Mouse (Mus musculus): ENCODE measurements around the gene Fermt1. TPM values are rescaled to one million over a fixed set of nuclear protein-coding genes. Genes with fewer than 3 reads are reported as not detected.

The Fermt1 gene
- polyA plus RNA-seq, 1 experiment from 2014 or later: 0.60 TPM

DNA sequence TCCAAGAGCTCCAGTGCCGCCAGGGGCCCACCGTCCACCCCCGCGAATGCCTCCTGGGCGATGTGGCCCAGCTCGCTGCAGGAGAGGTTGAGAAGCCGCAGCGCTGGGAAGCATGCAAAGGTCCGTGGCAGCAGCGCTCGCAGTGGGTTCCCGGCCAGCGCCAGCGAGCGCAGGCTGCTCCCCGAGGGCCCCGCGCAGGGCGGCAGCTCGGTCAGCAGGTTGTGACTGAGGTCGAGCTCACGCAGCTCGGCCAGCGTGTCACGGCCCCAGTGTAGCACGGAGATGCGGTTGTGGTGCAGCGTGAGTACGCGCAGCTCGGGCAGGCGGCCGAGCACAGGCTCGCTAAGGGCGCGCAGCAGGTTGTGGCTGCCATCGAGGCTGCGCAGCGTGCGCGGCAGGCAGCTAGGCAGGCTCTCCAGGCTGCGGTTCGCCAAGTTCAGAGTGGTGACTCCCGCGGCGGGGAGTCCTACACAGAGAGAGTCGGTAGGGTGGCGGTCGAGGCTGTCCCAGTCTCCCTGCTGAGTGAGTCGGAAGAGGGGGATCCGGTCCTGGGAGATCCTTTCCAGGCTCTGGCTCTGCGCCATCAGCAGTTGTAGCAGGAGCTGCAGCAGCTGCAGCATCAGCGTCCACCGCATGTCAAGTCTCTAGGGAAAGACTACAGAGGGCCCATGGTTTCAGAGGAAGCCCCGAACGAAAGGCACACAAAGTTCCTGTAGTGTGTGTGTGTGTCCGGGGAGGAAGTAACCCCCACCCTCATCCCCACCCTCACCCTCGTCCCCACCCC lies 66.3 kb downstream of the Fermt1 start:
- H3K9me3 ChIP-seq (ENCODE audit: control insufficient read depth, low read length): no peaks in the 10 kb centered on the region
- peaks cover 9% of the 10 kb centered on the region for H3K4me1 ChIP-seq (replicated peaks; ENCODE audit: control insufficient read depth, insufficient read depth, low read length)
- H3K9ac ChIP-seq (ENCODE audit: low read depth, low read length): no peak overlapping the region
- H3K4me3 ChIP-seq (ENCODE audit: low read depth, low read length): peak overlapping the region; percentile 49
- H3K36me3 ChIP-seq (ENCODE audit: control insufficient read depth, insufficient read depth, low read length): no peaks in the 10 kb centered on the region
- WGBS: under 1% methylated on average over 58 of the region's 58 CpGs
- H3K27ac ChIP-seq (ENCODE audit: low read depth, low read length): no peak overlapping the region
- H3K27me3 ChIP-seq (replicated peaks; ENCODE audit: control insufficient read depth, insufficient read depth, low read length): peaks cover 43% of the 10 kb centered on the region
- peak; percentile 42; the same call in 1 of the 2 replicates for ATAC-seq (replicated peaks; ENCODE audit: low FRiP score)
- peak overlapping the region; percentile 85 for H3K4me2 ChIP-seq
- DNase-seq (ENCODE audit: low spot score): peak; percentile 68

DNA sequence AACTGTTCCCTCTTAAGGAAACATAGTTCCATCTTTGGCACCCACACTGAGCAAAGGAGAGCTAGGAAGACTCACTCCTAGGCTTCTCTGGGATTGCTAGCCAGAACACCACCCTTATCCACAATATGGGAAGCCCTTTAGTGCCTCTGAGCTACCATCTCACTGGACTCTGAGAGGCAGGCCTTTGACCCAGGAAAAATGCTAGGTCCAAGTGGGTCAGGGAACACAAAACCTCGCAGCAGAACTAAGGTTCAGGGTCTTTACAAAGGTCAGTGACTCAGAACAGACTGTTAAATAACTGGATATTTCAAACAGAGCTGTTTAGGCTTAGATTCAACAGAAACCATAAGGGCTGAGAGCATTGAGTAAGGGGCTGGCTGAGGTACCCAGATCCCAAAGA lies 68.7 kb downstream of the Fermt1 start:
- H3K27ac ChIP-seq (ENCODE audit: low read depth, low read length): no peak overlapping the region
- peaks cover 43% of the 10 kb centered on the region for H3K27me3 ChIP-seq (replicated peaks; ENCODE audit: control insufficient read depth, insufficient read depth, low read length)
- 66% methylated on average over 1 of the region's 1 CpGs for WGBS

DNA sequence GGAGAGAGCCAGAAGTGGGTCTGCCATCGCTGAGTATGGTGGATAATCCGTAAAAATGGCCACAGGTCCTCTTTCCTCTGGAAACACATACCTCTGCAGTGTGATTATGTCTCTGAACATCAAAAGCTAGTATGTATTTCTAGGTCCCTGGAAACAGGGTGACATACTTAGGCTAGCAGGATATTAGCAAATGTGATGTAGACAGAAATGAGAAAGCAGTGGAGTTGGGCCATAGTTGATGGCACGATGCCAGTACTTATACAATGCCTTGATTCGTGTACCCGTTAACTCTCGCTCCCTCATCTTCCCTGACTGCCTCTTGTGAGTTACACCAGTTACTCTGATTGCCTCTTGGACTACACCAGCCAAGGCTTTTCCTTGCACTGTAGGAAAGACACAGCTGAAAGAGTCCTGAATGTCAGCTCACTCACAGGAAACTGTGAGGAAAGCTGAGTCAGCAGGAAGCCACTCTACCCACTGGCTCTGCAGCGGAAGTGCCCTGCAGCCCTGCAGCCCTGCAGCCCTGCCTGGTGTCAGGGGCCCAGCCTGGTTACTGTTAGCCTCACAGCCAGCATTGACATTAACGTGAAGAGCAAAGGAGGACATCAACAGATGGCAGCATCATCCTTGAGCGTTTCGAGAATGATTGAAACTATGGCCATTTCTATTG lies 71.9 kb downstream of the Fermt1 start:
- no peaks in the 10 kb centered on the region for H3K4me1 ChIP-seq (replicated peaks; ENCODE audit: control insufficient read depth, insufficient read depth, low read length)
- ATAC-seq (replicated peaks; ENCODE audit: low FRiP score) (no peak), DNase-seq (ENCODE audit: low spot score) (no peak)
- no peak overlapping the region for H3K27ac ChIP-seq (ENCODE audit: low read depth, low read length)
- H3K4me3 ChIP-seq (ENCODE audit: low read depth, low read length): no peak overlapping the region
- H3K9me3 ChIP-seq (ENCODE audit: control insufficient read depth, low read length): no peaks in the 10 kb centered on the region
- no peak overlapping the region for H3K4me2 ChIP-seq
- H3K27me3 ChIP-seq (replicated peaks; ENCODE audit: control insufficient read depth, insufficient read depth, low read length): peaks cover 19% of the 10 kb centered on the region
- 76% methylated on average over 10 of the region's 10 CpGs for WGBS
- H3K9ac ChIP-seq (ENCODE audit: low read depth, low read length): no peak overlapping the region
- H3K36me3 ChIP-seq (ENCODE audit: control insufficient read depth, insufficient read depth, low read length): no peaks in the 10 kb centered on the region

More for the DNA sequence above, 68.7 kb downstream of the Fermt1 start:
- H3K4me3 ChIP-seq (ENCODE audit: low read depth, low read length): no peak overlapping the region
- no peaks in the 10 kb centered on the region for H3K9me3 ChIP-seq (ENCODE audit: control insufficient read depth, low read length)
- H3K4me2 ChIP-seq: no peak overlapping the region
- no peak overlapping the region for H3K9ac ChIP-seq (ENCODE audit: low read depth, low read length)
- no peak for DNase-seq (ENCODE audit: low spot score)
- ATAC-seq (replicated peaks; ENCODE audit: low FRiP score): no peak
- peaks cover 9% of the 10 kb centered on the region for H3K4me1 ChIP-seq (replicated peaks; ENCODE audit: control insufficient read depth, insufficient read depth, low read length)
- no peaks in the 10 kb centered on the region for H3K36me3 ChIP-seq (ENCODE audit: control insufficient read depth, insufficient read depth, low read length)

- 73% methylated on average over 3 of the region's 3 CpGs for WGBS
- no peak overlapping the region for H3K27ac ChIP-seq (ENCODE audit: low read depth, low read length)
- ATAC-seq (replicated peaks; ENCODE audit: low FRiP score) (no peak), DNase-seq (ENCODE audit: low spot score) (no peak)
- no peaks in the 10 kb centered on the region for H3K4me1 ChIP-seq (replicated peaks; ENCODE audit: control insufficient read depth, insufficient read depth, low read length)
- no peak overlapping the region for H3K9ac ChIP-seq (ENCODE audit: low read depth, low read length)
- H3K27me3 ChIP-seq (replicated peaks; ENCODE audit: control insufficient read depth, insufficient read depth, low read length): no peaks in the 10 kb centered on the region
- no peaks in the 10 kb centered on the region for H3K9me3 ChIP-seq (ENCODE audit: control insufficient read depth, low read length)
- H3K4me2 ChIP-seq: no peak overlapping the region
- no peak overlapping the region for H3K4me3 ChIP-seq (ENCODE audit: low read depth, low read length)
- H3K36me3 ChIP-seq (ENCODE audit: control insufficient read depth, insufficient read depth, low read length): no peaks in the 10 kb centered on the region; the same call in 1 of the 2 replicates
Measured at GRCm38 (mm10) chr2:132871663-132872062, 74.0 kb downstream of the Fermt1 start.

DNA sequence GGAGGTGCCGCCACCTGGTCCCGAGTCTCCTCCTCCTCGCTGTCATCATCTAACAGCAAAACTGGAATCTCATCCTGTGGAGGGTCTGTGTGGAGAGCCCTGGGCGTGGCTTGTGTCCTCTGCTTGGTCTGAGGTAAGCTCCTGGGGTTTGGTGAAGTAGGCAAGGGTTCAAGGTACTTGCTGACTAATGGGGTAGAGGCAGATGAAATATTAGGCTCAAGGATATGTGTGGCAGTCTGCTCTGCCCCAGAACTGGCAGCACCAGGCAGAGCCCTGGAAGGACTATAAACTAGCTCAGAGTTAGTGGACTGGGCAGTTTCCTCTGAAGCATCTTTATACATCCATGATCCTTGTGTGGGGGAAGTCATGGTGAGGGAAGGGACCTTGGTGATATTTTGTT lies 75.4 kb downstream of the Fermt1 start:
- DNase-seq (ENCODE audit: low spot score): no peak
- Histone ChIP-seq H3K4me3 (ENCODE audit: low read depth, low read length) (no peak overlapping the region), H3K36me3 (ENCODE audit: control insufficient read depth, insufficient read depth, low read length) (peaks cover 3% of the 10 kb centered on the region; the same call in 1 of the 2 replicates), H3K4me1 (replicated peaks; ENCODE audit: control insufficient read depth, insufficient read depth, low read length) (no peaks in the 10 kb centered on the region), H3K4me2 (no peak overlapping the region), H3K27me3 (replicated peaks; ENCODE audit: control insufficient read depth, insufficient read depth, low read length) (no peaks in the 10 kb centered on the region), H3K9ac (ENCODE audit: low read depth, low read length) (no peak overlapping the region), H3K27ac (ENCODE audit: low read depth, low read length) (no peak overlapping the region), H3K9me3 (ENCODE audit: control insufficient read depth, low read length) (no peaks in the 10 kb centered on the region)
- no peak for ATAC-seq (replicated peaks; ENCODE audit: low FRiP score)
- WGBS: 82% methylated on average over 4 of the region's 4 CpGs

GRCm38 (mm10) chr2:132869682-132870081 lies 76.0 kb downstream of the Fermt1 start:
- DNase-seq (ENCODE audit: low spot score): no peak
- no peak overlapping the region for H3K4me3 ChIP-seq (ENCODE audit: low read depth, low read length)
- H3K9ac ChIP-seq (ENCODE audit: low read depth, low read length): no peak overlapping the region
- WGBS: 88% methylated on average over 5 of the region's 5 CpGs
- no peak overlapping the region for H3K27ac ChIP-seq (ENCODE audit: low read depth, low read length)
- H3K9me3 ChIP-seq (ENCODE audit: control insufficient read depth, low read length): no peaks in the 10 kb centered on the region
- peaks cover 5% of the 10 kb centered on the region; the same call in 1 of the 2 replicates for H3K36me3 ChIP-seq (ENCODE audit: control insufficient read depth, insufficient read depth, low read length)
- ATAC-seq (replicated peaks; ENCODE audit: low FRiP score): no peak; the same call in 1 of the 2 replicates
- H3K27me3 ChIP-seq (replicated peaks; ENCODE audit: control insufficient read depth, insufficient read depth, low read length): no peaks in the 10 kb centered on the region
- H3K4me2 ChIP-seq: no peak overlapping the region
- no peaks in the 10 kb centered on the region for H3K4me1 ChIP-seq (replicated peaks; ENCODE audit: control insufficient read depth, insufficient read depth, low read length)

DNA sequence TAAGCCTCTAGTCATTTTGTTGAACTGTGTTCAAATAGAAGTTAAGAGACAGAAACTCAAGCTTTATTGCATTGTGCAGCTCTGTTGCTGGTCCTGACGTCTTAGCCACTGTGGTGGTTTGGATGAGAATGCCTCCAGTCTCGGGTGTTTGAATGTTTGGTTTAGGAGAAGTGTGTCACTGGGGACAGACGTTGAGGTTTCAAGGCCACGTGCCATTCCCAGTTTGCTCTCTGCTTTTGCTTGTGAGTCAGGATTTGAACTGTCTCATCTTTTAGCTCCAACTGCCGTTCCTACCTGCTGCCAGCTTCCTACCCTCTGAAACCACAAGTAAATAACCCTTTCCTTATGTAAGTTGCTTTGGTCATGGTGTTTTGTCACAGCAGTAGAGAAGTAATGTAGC lies 78.2 kb downstream of the Fermt1 start:
- H3K4me2 ChIP-seq: no peak overlapping the region
- H3K9me3 ChIP-seq (ENCODE audit: control insufficient read depth, low read length): no peaks in the 10 kb centered on the region
- peaks cover 6% of the 10 kb centered on the region; the same call in 1 of the 2 replicates for H3K36me3 ChIP-seq (ENCODE audit: control insufficient read depth, insufficient read depth, low read length)
- H3K4me3 ChIP-seq (ENCODE audit: low read depth, low read length): no peak overlapping the region
- DNase-seq (ENCODE audit: low spot score): no peak
- H3K27me3 ChIP-seq (replicated peaks; ENCODE audit: control insufficient read depth, insufficient read depth, low read length): no peaks in the 10 kb centered on the region
- WGBS: 54% methylated on average over 5 of the region's 5 CpGs
- no peak for ATAC-seq (replicated peaks; ENCODE audit: low FRiP score)
- H3K4me1 ChIP-seq (replicated peaks; ENCODE audit: control insufficient read depth, insufficient read depth, low read length): no peaks in the 10 kb centered on the region
- no peak overlapping the region for H3K27ac ChIP-seq (ENCODE audit: low read depth, low read length)
- no peak overlapping the region for H3K9ac ChIP-seq (ENCODE audit: low read depth, low read length)

- Histone ChIP-seq H3K9me3 (ENCODE audit: control insufficient read depth, low read length) (no peaks in the 10 kb centered on the region), H3K4me1 (replicated peaks; ENCODE audit: control insufficient read depth, insufficient read depth, low read length) (no peaks in the 10 kb centered on the region), H3K9ac (ENCODE audit: low read depth, low read length) (no peak overlapping the region), H3K4me2 (no peak overlapping the region), H3K27ac (ENCODE audit: low read depth, low read length) (no peak overlapping the region), H3K36me3 (ENCODE audit: control insufficient read depth, insufficient read depth, low read length) (peaks cover 6% of the 10 kb centered on the region; the same call in 1 of the 2 replicates), H3K4me3 (ENCODE audit: low read depth, low read length) (no peak overlapping the region), H3K27me3 (replicated peaks; ENCODE audit: control insufficient read depth, insufficient read depth, low read length) (no peaks in the 10 kb centered on the region)
- DNase-seq (ENCODE audit: low spot score) (no peak), ATAC-seq (replicated peaks; ENCODE audit: low FRiP score) (no peak)
- 94% methylated on average over 2 of the region's 2 CpGs for WGBS
Measured at GRCm38 (mm10) chr2:132863325-132863724, 82.4 kb downstream of the Fermt1 start.

All from liver, embryonic 11.5 days (tissue).